Mouse (Mus musculus): ENCODE results near the gene Myef2. TPM values are rescaled to one million over a fixed set of nuclear protein-coding genes. Genes with fewer than 3 reads are reported as not detected.

Gene Myef2
- polyA plus RNA-seq, 1 experiment from 2014 or later = 21.7 TPM

GRCm38 (mm10) chr2:125067373-125067772 lies 56.1 kb downstream of the Myef2 start:
- Histone ChIP-seq H3K4me2 (no peak overlapping the region), H3K4me3 (replicated peaks) (no peak overlapping the region), H3K9me3 (replicated peaks) (no peaks in the 10 kb centered on the region), H3K4me1 (replicated peaks) (no peaks in the 10 kb centered on the region), H3K36me3 (replicated peaks) (no peaks in the 10 kb centered on the region), H3K27ac (replicated peaks) (no peak overlapping the region), H3K27me3 (no peaks in the 10 kb centered on the region), H3K9ac (no peak overlapping the region)
- 79% methylated on average over 7 of the region's 7 CpGs for WGBS (ENCODE audit: insufficient replicate concordance)
- ATAC-seq (ENCODE audit: insufficient read depth) = no peak

GRCm38 (mm10) chr2:125062944-125063343 lies 60.5 kb downstream of the Myef2 start:
- Histone ChIP-seq H3K4me2 (no peak overlapping the region), H3K36me3 (replicated peaks) (no peaks in the 10 kb centered on the region), H3K9ac (no peak overlapping the region), H3K4me3 (replicated peaks) (no peak overlapping the region), H3K27me3 (no peaks in the 10 kb centered on the region), H3K27ac (replicated peaks) (no peak overlapping the region), H3K4me1 (replicated peaks) (no peaks in the 10 kb centered on the region), H3K9me3 (replicated peaks) (no peaks in the 10 kb centered on the region)
- WGBS (ENCODE audit: insufficient replicate concordance) = 55% methylated on average over 4 of the region's 4 CpGs
- no peak for ATAC-seq (ENCODE audit: insufficient read depth)

GRCm38 (mm10) chr2:125061451-125061850 lies 62.0 kb downstream of the Myef2 start:
- H3K9me3 ChIP-seq (replicated peaks) = no peaks in the 10 kb centered on the region
- H3K36me3 ChIP-seq (replicated peaks) = no peaks in the 10 kb centered on the region
- ATAC-seq (ENCODE audit: insufficient read depth) = no peak
- no peaks in the 10 kb centered on the region for H3K4me1 ChIP-seq (replicated peaks)
- no peak overlapping the region for H3K4me2 ChIP-seq
- 68% methylated on average over 7 of the region's 7 CpGs for WGBS (ENCODE audit: insufficient replicate concordance)
- no peak overlapping the region for H3K4me3 ChIP-seq (replicated peaks)
- no peak overlapping the region for H3K9ac ChIP-seq
- no peak overlapping the region for H3K27ac ChIP-seq (replicated peaks)
- H3K27me3 ChIP-seq = no peaks in the 10 kb centered on the region

DNA sequence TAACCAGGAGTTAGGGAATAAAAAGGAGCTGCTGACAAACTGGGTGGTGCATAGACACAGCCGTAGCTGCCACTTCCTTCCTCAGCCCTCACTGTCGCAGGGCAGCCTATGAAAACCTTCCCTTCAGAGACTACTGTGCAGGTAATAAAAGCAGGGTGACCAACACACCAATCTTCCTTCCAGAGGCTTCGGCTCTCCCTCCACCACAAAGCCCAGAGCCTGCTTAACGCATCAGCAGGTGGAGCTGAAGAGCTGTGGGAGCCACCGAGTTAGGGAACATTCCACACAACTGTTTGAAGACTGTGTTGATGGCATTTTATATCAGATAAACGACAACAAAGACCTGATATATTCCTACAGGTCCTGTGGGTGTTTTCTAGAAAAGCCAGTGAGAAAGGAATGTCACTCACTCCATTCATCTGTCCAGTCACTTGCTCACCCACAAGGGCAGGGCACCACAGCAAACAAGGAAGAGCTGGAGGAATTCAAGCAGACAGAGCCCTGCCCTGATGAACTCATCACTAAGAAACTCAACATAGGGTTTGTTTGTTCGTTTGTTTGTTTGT lies 66.1 kb downstream of the Myef2 start:
- Histone ChIP-seq H3K9ac (no peak overlapping the region), H3K36me3 (replicated peaks) (no peaks in the 10 kb centered on the region), H3K4me3 (replicated peaks) (no peak overlapping the region), H3K4me2 (no peak overlapping the region), H3K9me3 (replicated peaks) (no peaks in the 10 kb centered on the region), H3K27ac (replicated peaks) (no peak overlapping the region), H3K27me3 (no peaks in the 10 kb centered on the region), H3K4me1 (replicated peaks) (no peaks in the 10 kb centered on the region)
- WGBS (ENCODE audit: insufficient replicate concordance) = 25% methylated on average over 7 of the region's 7 CpGs
- no peak for ATAC-seq (ENCODE audit: insufficient read depth)

- no peaks in the 10 kb centered on the region for H3K4me1 ChIP-seq (replicated peaks)
- H3K9ac ChIP-seq = no peak overlapping the region
- no peaks in the 10 kb centered on the region for H3K36me3 ChIP-seq (replicated peaks)
- WGBS (ENCODE audit: insufficient replicate concordance) = 69% methylated on average over 7 of the region's 7 CpGs
- no peak overlapping the region for H3K4me2 ChIP-seq
- H3K27me3 ChIP-seq = no peaks in the 10 kb centered on the region
- no peak for ATAC-seq (ENCODE audit: insufficient read depth)
- no peak overlapping the region for H3K27ac ChIP-seq (replicated peaks)
- H3K4me3 ChIP-seq (replicated peaks) = no peak overlapping the region
- H3K9me3 ChIP-seq (replicated peaks) = no peaks in the 10 kb centered on the region
Observed at GRCm38 (mm10) chr2:125055316-125055903, 68.1 kb downstream of the Myef2 start.

Other genes starting within 250 kb of the Myef2 start
- 4.6 and 5.5 TPM in 2 replicates for gene Slc24a5, start 55.5 kb downstream of the Myef2 start, polyA plus RNA-seq (2015; fragmentation: Nextera tagmentation; extraction: Ambion mirVana)
- gene Ctxn2, start 13.0 kb upstream of the Myef2 start, polyA plus RNA-seq (2015; fragmentation: Nextera tagmentation; extraction: Ambion mirVana) = not detected in 2 replicates
- not detected in 2 replicates for gene Slc12a1, start 28.8 kb upstream of the Myef2 start, polyA plus RNA-seq (2015; fragmentation: Nextera tagmentation; extraction: Ambion mirVana)
- 87.7 and 101 TPM in 2 replicates for gene Dut, start 123.5 kb upstream of the Myef2 start, polyA plus RNA-seq (2015; fragmentation: Nextera tagmentation; extraction: Ambion mirVana)